In the genomic region with DNA sequence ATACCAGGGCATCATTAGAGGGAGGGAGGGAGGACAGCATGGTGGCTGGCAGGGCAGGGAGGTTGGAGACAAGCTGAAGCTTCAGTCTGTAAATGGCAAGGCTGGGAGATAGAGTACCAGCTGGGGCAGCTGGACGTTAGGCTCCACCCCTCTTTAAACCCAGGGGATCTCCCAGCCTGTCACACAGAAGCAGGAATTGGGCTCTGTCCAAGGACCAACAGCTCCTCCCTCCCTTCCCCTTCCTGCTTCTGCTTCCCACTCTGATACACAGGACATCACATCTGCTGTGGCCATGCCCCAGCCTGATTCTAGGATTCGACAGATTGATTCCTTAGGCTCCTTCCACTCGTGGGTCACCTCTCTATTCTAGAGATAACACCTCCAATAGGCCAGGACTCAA, we compare ENCODE assay signal across 9 mouse cellular contexts. TPM values are rescaled to one million over a fixed set of nuclear protein-coding genes. Genes with fewer than 3 reads are reported as not detected.
DNase-seq lines count a peak whose midpoint lies in the region; ATAC-seq and TF ChIP-seq lines count a peak whose summit lies in the region.
"Had no signal": no experiment of that assay in that cellular context is flagged by ENCODE, and none has a peak within 500 bp of the region (broad histone marks: within the 10 kb centered on the region; RNA-seq: fewer than 3 reads in every experiment).

No protein-coding gene starts in this region.

- no peaks in the 10 kb centered on the region for H3K27me3 ChIP-seq in kidney, adult 2 months (replicated peaks; ENCODE audit: control insufficient read depth, insufficient read depth, low read length)
- H3K27me3 ChIP-seq: embryonic facial prominence, embryonic 15.5 days had no signal

- ATAC-seq in frontal cortex, adult (ENCODE audit: low TSS enrichment): peak; percentile 51

- TF ChIP-seq POLR2A in kidney, adult 2 months (IDR thresholded peaks at IDR 0.05; ENCODE audit: low read depth, low read length): no peak

- peak overlapping the region; percentile 54 for H3K27ac ChIP-seq in kidney, adult 2 months (ENCODE audit: insufficient read depth, low read depth, low read length)
- H3K27ac ChIP-seq: embryonic facial prominence, embryonic 15.5 days had no signal

- WGBS in kidney, adult 2 months: 23% methylated on average over 3 of the region's 3 CpGs

- no peaks in the 10 kb centered on the region for H3K36me3 ChIP-seq in kidney, adult 2 months (ENCODE audit: control insufficient read depth, insufficient read depth, low read length)

- no peak for DNase-seq in frontal cortex, postnatal 14 days (ENCODE audit: low spot score in 2 of 2)
- peak; percentile 74 for DNase-seq in adrenal gland, adult 2 months
- DNase-seq in heart, adult 18-20 months: peak; percentile 82 to 93
- peak; percentile 85 for DNase-seq in kidney, adult 2 months
- peak; percentile 79 to 84 for DNase-seq in lung, postnatal 4 days
- no peak for DNase-seq in spleen, adult 12 weeks (ENCODE audit: low spot score)
- no peak for DNase-seq in right cerebral cortex, postnatal 14 days

- no peak for TF ChIP-seq CTCF in kidney, adult 2 months (conservative IDR thresholded peaks at IDR 0.05; ENCODE audit: insufficient read depth, insufficient read length, low read depth, low read length)

- peaks cover 15% of the 10 kb centered on the region for H3K4me1 ChIP-seq in kidney, adult 2 months (ENCODE audit: control insufficient read depth, insufficient read depth, low read length)

- H3K4me3 ChIP-seq in kidney, adult 2 months (ENCODE audit: insufficient read depth, low read depth, low read length): no peak overlapping the region
- H3K4me3 ChIP-seq: embryonic facial prominence, embryonic 15.5 days had no signal

RNA-seq across cellular contexts. Expression of gene Trim3, which starts 4.7 kb away (rescaled TPM):
- total RNA-seq in adrenal gland, adult 2 months (2021): 10 to 100 TPM; 24.2 to 33.8 TPM
- polyA plus RNA-seq in adrenal gland, adult 2 months (2012; rRNA removed): 34.6 and 36.2 TPM in 2 replicates
- total RNA-seq in heart, adult 18-20 months (2021): 10 to 100 TPM; 20.7 to 21.3 TPM
- 43.9 and 62.0 TPM in 2 replicates for polyA plus RNA-seq in kidney, adult 2 months (2012; rRNA removed)

RNA-seq across cellular contexts. Expression of gene Timm10b, which starts 11.2 kb away (rescaled TPM):
- total RNA-seq in adrenal gland, adult 2 months (2021): 100 to 1,000 TPM; 110 to 128 TPM
- 120 and 145 TPM in 2 replicates for polyA plus RNA-seq in adrenal gland, adult 2 months (2012; rRNA removed)
- 10 to 100 TPM; 77.9 to 82.3 TPM for total RNA-seq in heart, adult 18-20 months (2021)
- 108 and 115 TPM in 2 replicates for polyA plus RNA-seq in kidney, adult 2 months (2012; rRNA removed)

RNA-seq across cellular contexts. Expression of gene Arfip2, which starts 11.6 kb away (rescaled TPM):
- total RNA-seq in adrenal gland, adult 2 months (2021): 10 to 100 TPM; 55.5 to 65.4 TPM
- 68.3 and 76.9 TPM in 2 replicates for polyA plus RNA-seq in adrenal gland, adult 2 months (2012; rRNA removed)
- total RNA-seq in heart, adult 18-20 months (2021): 10 to 100 TPM; 11.6 to 12.4 TPM
- 65.6 and 67.0 TPM in 2 replicates for polyA plus RNA-seq in kidney, adult 2 months (2012; rRNA removed)

RNA-seq across cellular contexts. Expression of gene Gm45799, which starts 11.7 kb away (rescaled TPM):
- 1 to 10 TPM; 7.4 to 8.9 TPM for total RNA-seq in adrenal gland, adult 2 months (2021)
- 562 and 695 TPM in 2 replicates for polyA plus RNA-seq in adrenal gland, adult 2 months (2012; rRNA removed)
- total RNA-seq in heart, adult 18-20 months (2021): 1 to 10 TPM; 3.1 to 5.9 TPM
- polyA plus RNA-seq in kidney, adult 2 months (2012; rRNA removed): 216 and 222 TPM in 2 replicates

RNA-seq across cellular contexts. Expression of gene Dnhd1, which starts 22.0 kb away (rescaled TPM):
- total RNA-seq in adrenal gland, adult 2 months (2021): 1 to 10 TPM; 2.3 to 2.7 TPM
- polyA plus RNA-seq in adrenal gland, adult 2 months (2012; rRNA removed): 1.3 and 1.5 TPM in 2 replicates
- under 1 TPM; 0.23 to 0.30 TPM for total RNA-seq in heart, adult 18-20 months (2021)
- 2.3 and 2.8 TPM in 2 replicates for polyA plus RNA-seq in kidney, adult 2 months (2012; rRNA removed)

Comparison
In these comparisons a context has a peak if more than half of its experiments do, and no peak if none do; other contexts are left out.
1. DNase-seq: peak in adrenal gland, adult 2 months (single experiment), heart, adult 18-20 months (2 of 2), kidney, adult 2 months (single experiment) and lung, postnatal 4 days (2 of 2); none in frontal cortex, postnatal 14 days (0 of 2), spleen, adult 12 weeks (single experiment) and right cerebral cortex, postnatal 14 days (single experiment).
2. RNA of gene Arfip2, which starts 11.6 kb away (total RNA-seq): 55.5 to 65.4 TPM in adrenal gland, adult 2 months; 11.6 to 12.4 TPM in heart, adult 18-20 months; every median in the first group is over 4 times any median in the second.